Mouse (Mus musculus) brain, embryonic 18.5 days (tissue): ENCODE results near the gene Notum.
"Not testable (repeated sequence)": the region's sequence is repeated elsewhere in the genome, so short reads cannot be mapped to it uniquely, and the experiment has no call there.

Experiments
- DNase-seq: peaks from one replicate; pipeline ENCODE4 v3.0.0-alpha.2; 2012; ENCODE audit warnings: low read depth, low spot score

Notum gene

DNA sequence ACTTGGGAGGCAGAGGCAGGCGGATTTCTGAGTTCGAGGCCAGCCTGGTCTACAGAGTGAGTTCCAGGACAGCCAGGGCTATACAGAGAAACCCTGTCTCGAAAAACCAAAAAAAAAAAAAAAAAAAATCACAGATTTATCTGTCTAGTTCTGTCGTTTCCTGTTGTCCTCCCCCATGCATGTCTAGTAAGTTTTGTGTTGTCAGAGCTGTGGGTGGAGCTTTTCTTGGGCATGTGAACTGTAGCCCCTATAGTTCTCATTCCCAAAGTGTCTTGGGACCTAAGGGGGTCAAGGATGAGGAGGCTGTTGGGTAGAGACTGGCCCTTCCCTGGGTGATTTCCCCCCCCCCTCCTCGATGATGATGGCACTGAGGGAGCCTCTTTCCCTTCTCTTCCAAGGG lies 14.9 kb upstream of the Notum start:
- not testable (repeated sequence) for DNase-seq

DNA sequence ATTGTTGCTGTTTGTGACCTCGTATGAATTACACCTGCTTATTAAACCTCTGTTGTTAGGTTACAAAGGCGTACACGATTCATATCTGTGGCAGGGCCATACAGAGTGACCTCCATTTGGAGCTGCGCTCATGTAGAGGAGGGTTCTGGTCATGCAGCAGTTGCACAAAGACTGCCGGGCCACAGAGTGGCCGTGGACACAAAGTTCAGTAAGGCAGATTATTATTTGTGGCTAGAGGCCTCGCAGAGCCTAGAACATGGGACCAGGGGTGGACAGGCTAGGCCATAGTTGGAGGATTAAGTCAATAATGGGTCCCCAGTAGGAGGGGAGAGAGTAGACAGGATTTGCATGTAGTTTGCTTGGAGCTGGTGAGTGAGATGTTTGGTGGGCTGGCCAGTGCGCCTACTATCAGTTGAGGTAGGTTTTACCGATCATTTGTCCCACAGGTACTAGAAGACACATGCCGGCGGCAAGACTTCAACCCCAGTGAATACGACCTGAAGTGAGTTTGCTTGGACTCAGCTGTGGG lies 12.7 kb upstream of the Notum start:
- DNase-seq = no peak

DNA sequence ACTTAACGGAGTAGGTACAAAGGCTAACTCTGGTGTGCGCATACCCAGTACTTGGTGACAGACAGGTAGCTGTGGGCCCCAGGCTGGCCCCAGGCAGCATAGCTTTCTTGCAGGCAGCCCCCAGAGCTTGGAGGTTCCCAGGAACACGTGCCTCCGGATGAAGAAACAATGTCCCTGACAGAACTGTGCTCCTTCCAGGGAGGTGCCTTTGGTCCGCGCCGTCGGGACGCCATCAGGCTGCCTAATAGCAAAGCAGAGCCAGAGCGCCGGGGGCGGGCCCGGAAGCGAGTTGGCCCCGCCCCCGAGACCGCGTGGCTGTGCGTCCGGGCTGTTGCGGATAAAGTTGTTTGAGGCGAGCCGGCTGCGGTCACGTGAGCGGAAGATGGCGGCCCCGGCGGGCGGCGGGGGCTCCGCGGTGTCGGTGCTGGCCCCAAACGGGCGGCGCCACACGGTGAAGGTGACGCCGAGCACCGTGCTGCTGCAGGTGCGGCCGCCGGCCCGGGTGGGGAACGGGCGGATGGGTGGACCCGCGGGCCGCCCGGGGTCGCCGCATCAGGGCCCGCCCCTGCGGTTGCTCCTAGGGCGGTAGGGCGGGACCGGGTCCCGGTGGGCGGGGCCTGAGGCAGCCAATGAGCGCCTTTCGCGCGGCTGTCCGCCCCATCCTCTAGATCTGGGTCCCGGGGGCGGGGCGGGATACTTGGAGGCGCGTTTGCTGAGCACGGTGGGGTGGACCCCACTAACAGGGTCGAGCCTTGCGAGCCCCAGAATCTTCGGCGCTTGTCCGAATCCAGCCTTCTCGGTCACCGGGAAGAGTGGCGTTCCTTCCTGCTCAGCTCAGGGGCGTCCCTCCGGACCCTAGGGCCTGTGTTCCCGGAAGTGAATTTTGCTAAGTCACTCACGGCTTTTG lies 12.0 kb upstream of the Notum start, which contains the start of gene Aspscr1:
Gene Aspscr1, plus strand, starts transcription at position 287 of the 907 bp plus-strand sequence.
- DNase-seq = peak; percentile 85

DNA sequence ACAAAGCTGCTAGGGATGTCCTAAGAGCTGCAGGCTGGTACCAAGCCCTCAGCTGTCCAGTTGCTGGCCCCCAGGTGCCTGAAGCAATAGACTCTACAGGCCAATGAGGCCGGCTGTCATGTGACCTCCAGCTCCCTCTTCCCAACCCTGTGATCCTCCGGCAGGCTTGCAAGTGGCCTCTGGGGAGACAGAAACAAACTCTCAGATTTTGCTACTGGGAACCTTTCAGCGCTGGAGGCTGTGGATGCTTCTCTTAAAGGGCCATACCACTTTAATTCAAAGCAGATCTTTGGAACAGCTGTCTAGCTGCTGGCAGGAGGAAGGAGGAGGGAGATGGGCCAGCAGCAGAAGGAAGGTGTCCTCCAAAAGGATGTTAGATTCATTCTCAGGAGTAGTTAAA lies 5.6 kb upstream of the Notum start:
- DNase-seq = no peak

DNA sequence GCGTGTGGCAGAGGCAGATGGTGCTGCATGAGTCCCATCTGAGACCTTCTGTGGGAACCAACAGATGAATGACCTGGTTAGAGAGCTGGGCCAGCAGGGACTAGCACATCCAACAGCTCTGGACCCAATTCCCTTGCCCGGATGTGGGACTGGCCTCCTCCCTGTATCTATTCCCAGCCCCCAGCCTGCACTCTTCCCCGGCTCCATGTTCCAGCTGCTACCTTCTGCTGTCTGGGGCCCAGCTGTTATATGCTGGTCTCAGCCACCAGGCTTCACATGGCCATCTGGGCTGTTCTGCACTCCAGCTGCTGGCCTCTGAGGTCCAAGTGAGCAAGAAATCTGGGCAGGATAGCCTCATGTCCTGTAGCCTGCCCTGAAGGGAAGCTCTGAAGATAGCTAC lies 4.4 kb upstream of the Notum start:
- DNase-seq = no peak

DNA sequence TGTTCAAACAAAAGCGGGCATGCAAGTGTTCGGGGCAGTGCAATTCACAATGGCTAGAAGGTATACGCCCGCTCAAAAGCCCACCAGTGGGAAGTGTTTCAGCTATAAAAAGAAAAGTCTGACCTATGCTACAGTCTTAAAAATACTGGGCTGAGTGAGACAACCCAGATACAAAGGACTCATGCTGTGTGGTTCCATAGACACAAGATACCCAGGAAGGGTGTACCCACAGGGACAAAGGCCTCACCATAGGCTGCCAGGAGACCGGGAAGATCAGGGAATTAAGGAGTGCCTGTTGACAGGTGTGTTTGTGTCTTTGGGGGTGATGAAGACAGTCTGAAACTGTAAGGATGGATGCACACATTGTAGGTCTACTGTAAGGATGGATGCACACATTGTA lies 2.7 kb upstream of the Notum start:
- no peak for DNase-seq

DNA sequence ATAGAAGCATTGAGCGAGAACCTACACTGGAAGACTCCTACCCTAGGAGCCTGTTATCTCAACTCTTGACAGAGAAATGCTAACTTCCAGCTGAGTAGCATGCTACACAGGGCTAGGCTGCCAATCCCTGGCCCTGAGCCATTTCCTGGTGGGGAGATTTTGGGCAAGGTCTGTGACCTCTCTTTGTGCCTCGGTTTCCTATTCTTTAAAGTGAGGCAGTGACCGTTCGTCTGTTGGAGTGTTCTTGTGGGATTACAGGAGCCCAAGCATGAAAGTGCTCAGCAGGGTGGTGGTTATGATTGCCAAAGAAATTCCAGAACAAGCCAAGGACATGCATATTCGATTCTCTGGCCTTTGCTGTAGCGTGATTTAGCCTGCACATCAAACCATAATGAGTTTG lies 1.8 kb upstream of the Notum start:
- no peak for DNase-seq

DNA sequence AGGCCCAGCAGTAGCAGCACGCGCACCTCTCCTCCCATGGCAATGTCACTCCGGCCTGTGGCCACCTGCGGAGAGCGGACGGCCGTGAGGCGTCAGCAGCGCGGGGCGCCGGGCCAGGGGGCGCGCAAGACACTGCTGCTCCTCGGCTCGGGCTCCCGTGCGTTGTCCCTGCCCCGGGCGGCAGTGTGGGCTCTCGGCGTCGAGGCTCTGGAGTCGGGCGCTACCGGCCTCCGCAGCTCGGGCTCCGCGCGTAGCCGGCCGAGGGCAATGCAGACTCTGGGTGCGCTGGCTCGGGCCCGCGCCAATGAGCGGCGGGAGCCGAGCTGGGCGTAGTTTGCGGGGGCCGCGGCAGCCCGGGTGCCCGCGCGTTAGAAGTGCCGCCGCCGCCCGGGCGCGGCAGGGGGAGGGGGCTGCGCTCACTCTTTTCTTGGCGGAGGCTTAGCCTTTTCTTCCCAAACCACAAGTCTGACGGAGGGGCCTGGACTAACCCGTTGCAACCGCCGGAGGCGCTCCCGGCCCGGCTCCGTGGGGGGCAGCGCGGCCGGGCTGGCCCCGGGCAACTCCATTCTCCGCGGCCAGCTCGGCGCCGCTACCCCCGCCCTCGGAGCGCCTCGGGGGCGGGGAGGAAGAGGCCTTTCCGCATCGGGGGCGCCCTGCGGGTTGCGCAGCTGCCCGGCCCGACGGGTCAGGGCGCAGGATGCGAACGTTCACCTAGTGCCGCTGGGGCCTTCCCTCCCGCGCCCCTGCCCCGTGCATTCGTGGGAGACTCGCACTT lies 487 bp downstream of the Notum start:
- DNase-seq = no peak

DNA sequence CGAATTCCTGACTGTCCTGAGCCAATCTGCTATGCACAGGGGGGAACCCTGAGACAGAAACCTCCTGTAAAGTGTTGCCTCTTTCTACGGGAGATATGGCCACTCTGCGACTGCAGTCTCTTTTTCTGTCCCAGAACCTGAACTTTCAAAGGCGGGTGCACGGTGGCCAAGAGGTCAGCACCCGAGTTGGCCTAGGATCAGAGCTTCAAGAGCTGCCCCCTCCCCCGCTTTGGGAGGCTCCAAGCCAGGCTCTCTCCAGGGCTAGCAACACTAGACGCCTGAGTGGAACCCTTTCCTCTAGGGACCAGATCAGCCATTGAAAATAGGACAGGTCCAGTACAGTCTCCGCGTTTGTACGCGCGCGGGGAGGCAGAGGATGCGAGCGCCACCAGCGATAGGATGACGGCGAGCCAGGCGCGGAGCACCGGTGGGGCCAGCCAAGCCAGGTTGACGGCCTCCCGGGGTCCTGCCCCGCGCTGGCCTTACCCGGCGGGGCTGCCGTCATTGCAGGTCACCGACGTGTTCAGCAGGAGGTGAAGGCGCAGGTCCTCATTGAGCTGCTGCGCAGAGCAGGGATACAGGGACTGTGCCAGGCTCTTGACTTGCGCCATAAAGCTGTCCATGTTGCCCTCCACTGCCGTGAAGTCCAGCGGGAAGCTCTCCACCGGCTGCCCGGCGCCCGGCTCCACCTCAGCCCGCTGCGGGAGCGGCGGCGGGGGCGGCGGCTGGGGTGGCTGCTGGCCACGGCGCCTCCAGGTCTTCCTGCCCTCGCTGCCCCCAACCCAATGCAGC lies 1.3 kb downstream of the Notum start:
- no peak for DNase-seq

DNA sequence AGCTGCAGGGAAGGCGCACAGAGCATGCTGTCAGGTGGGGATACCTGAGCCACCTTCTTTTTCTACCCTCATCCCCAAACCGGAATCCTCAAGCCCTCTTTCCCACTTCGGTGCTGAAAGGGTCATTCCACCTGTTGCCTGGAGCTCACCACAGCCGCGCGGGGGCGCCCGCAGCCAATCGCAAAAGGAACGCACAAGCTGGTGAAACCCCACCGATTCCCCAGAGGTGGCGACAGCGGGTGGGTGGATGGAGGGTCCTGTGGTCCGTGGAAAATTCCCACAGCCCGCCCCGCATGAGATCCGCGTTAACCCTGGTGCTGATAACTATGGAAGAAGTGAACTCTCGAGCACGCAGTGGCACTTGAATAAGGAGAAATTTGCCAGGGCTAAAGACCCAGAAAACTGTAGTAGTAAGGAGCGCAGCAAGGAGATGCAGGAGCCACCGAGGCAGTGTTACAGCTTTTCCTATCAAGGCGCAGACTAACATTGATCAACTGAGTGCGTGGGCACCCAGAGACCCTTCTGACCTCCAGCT lies 2.0 kb downstream of the Notum start:
- no peak for DNase-seq

DNA sequence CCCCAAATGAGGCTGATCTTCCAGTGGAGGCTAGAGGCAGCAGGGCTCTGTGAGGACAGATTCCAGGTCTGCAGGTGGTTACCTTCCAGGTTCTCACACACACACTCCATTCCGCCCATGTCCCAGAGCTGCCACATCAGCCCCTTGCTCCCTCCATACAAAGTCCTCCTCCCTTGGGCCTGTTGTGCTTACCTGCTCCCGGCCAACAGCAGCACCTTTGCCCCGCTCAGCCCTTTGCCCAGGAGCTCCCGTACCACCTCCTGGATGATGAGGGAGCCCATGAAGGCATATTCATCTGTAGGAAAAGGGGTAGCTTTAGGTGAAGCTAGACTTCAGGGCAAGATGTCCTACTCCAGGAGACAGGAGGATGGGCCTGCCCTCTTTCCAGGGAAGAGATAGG lies 3.7 kb downstream of the Notum start:
- no peak for DNase-seq

DNA sequence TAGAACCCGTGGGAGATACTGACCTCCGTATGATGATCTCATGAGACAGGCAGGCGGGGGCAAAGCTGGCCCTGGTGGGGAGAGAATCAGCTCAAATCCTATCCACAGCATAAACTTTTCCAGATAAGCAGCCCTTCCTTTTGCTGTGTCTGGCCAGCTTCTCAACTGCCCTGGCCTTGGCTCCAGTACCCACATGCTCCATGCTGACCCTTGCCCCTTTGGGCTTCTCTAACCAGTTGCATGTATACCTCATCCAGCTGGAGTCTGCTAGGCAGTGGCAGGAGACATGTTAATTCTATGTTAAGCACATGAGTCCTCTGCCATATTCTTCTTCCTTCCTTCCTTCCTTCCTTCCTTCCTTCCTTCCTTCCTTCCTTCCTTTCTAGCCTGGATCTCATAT lies 6.2 kb downstream of the Notum start:
- DNase-seq = no peak

DNA sequence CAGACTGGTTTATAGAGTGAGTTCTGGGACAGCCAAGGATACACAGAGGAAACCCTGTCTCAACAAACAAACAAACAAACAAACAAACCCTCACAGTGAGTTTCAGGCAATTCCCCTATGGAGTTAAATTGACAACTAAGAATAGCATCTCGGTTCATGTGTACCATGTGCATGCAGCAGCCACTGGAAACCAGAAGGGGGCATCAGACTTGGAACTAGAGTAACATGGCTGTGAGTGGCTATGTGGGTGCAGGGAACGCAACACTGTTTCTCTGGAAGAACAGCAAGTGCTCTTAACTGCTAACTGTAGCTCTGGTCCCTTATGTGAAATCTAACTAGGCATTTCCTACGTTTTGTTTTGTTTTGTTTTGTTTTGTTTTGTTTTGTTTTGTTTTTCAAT lies 9.1 kb downstream of the Notum start:
- DNase-seq = no peak

DNA sequence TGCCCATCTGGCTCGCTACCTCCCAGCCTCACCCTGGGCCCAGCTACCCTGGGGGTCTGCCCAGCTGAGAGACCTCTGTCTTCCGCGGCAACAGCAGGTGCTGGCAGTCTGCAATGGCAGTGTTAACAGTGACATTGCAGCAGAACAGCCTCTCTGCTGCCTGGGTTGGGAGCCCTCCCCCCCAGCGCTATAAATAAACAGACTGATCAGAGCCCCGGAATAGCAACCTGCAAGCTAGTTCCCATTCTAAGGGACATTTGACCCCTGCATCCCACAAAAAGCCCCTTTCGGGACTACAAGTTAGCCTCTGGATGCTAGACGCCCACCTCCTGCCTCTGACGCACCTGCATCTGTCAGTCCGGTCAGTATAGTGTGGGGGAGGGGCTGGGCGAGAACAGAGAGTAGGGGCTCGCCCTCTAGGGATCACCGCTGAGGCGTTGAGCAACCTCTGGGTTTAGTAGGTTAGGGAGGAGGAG lies 12.9 kb downstream of the Notum start, which contains the start of gene Myadml2:
Gene Myadml2, minus strand, starts transcription at position 158 of the 476 bp plus-strand sequence.
- no peak for DNase-seq

DNA sequence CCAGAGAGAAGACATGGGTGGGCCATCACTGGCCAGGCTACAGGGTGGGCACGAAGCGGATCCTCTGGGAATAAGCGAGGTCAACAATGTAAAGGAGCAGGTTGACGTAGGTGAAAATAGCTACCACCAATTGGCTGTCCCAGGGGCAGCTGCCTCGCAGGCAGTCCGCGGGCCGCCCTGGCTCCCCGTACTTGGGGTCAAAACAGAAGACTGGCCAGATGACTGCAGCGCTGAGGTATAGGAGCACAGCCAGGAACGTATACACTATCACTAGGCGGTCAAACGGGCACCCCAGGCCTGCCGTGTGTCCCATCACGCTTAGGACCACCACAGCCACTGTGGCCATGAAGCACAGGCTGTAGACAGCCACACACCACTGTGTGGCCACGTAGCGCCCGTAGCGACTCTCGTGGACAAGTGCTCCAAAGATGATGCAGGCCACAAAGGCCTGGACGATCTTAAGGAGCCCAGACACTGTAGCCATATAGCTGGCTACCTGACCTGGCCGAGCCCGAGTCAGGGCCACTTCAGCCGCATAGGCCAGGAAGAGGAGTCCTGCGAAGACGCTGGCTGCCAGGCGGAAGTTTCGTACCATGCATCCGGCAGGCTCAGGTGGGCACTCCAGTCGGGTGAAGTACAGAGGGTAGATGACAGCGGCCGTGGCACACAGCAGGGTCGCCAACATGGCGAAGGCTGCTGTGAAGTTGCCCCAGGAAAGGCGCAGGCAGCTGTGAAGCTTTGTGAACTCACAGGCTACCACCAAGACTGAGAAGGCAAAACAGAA lies 13.7 kb downstream of the Notum start:
- DNase-seq = no peak

DNA sequence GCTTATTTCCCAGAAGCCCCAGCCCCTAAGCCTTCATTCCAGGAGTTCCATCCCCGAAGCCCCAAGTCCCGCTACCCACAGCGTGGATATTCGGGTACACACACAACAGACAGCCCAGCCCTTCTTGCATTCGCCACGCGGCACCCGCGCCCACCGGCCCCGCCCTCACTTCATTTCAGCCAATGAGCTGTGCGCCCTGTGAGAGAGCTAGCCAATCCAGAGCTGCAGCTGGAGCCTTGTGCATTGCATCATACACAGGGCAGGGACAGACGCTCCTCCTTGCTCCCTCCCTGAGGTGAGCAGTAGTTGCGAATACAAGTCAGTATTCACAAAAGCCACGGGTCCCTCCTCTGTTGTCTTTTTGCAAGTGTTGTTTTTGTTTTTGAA lies 17.4 kb downstream of the Notum start, which contains the start of gene Pycr1:
Gene Pycr1, minus strand, starts transcription at position 169 of the 387 bp plus-strand sequence.
- peak; percentile 84 for DNase-seq

DNA sequence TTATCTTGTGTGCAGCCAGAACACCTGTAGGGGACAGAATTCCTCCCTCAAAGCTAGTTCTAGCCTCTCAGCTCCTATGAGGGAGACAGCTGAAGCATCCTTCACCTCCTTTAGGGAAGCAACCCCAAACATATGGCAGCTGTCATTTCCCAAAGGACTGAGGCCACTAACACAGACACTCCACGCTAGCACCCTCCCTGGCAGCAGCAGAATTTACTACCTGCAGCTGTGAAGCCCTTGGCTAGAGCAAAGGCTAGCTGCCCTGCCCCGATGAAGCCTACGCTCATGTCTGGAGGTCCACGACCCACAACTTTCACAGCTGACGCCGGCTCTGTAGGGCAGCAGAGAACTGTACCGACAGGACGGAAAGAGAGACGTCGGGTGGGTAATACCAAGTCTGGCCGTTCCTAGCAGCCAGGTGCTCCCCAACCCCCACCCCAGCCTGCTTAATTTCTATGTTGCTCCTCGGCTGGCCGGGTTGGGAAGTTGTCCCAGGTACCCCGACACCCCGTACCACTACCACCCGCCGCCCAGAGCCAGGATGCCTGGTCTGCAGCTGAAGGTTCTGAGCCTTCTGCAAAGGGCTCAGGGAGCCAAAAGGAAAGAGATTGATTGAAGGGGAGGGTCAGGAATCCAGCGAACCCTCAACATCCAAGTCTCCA lies 17.9 kb downstream of the Notum start:
- DNase-seq = no peak

DNA sequence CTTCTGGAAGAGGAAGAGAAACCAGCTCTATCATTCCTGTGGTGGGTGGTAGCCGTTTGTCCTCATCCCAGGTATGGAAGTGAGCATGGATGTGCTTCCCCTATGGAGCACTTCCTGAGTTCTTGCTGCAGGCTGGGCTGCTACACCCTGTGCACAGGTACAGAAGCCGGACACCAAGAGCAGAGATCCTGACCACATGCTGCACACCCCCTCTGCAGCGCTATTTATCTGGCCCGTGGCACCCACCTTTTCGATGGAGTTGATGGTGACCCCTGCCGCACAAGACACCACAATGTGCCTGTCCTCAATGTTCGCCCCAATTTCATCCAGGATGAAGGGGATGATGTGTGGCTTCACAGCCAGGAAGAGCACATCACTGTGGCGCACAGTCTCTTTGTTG lies 19.1 kb downstream of the Notum start:
- DNase-seq = no peak

DNA sequence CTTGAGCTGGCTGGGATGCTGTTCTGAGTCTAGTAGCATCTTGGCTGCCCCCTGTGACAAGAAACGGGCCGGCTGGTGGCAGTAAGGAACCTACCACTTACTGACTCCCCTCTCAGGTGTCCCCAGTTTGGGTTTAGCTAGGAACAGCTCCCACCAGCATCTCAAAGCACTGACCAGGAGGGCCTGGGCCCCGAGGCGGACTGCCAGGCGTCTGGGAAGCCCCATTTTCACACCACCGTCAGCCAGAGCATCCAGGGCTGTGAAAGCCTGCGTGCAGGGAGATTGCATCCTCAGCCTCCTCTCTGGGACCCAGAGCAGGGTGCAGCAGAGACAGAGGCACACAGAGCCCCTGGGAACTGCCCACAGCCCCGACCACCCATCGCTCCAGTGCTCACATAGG lies 19.7 kb downstream of the Notum start:
- no peak for DNase-seq

DNA sequence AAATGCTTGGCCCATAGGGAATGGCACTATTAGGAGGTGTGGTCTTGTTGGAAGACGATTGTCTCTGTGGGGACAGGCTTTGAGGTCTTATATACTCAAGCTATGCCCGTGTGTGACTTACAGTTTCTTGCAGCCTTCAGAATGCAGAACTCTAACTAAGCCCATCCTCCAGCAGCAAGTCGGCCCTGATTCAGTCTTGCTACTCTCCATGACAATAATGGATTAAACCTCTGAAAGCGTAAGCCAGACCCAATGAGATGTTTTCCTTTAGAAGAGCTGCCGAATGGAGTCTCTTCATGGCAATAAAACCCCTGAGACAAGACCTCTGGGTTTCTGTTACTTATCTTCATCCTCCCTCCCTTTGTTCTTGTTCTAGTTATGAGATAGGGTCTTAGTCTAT lies 26.2 kb downstream of the Notum start:
- no peak for DNase-seq
